Mouse (Mus musculus) midbrain, embryonic 14.5 days (tissue): ENCODE measurements at regions not wholly inside any gene's neighbourhood (a gene's known extent, or its start where the extent isn't known, plus 50 kb on each side); places are given as distances from the start of the nearest gene placed in this dataset.

Experiments
- ATAC-seq: fragments of 200-750 bp; cut with Nextera tagmentation; 2 replicates; pipeline ENCODE4 v1.8.0; 2017; ENCODE audit warnings: moderate number of reproducible peaks, moderate library complexity; ENCODE audit not compliant: low FRiP score, low TSS enrichment
- DNase-seq: peaks from one replicate; pipeline ENCODE4 v3.0.0-alpha.2; 2015
- H3K27ac ChIP-seq: fragments of 300-500 bp; sonication (generic); replicated peaks from 2 replicates; pipeline ENCODE4 v1.5.1; 2014; ENCODE audit warnings: mild to moderate bottlenecking, low read depth, low read length, moderate library complexity
- H3K27me3 ChIP-seq: fragments of 300-500 bp; sonication (generic); 2 replicates; pipeline ENCODE4 v1.6.1; 2014; ENCODE audit warnings: low read length, control low read depth, mixed read lengths; ENCODE audit not compliant: control insufficient read depth, insufficient read depth
- H3K36me3 ChIP-seq: fragments of 300-500 bp; sonication (generic); 2 replicates; pipeline ENCODE4 v1.6.1; 2014; ENCODE audit warnings: low read length, control low read depth; ENCODE audit not compliant: control insufficient read depth, insufficient read depth
- H3K4me1 ChIP-seq: fragments of 300-500 bp; sonication (generic); 2 replicates; pipeline ENCODE4 v1.6.1; 2014; ENCODE audit warnings: mild to moderate bottlenecking, antibody characterized with exemption, low read length, control low read depth; ENCODE audit not compliant: control insufficient read depth, insufficient read depth
- H3K4me2 ChIP-seq: fragments of 300-500 bp; sonication (generic); 2 replicates; pipeline ENCODE4 v1.6.1; 2014; ENCODE audit warnings: mild to moderate bottlenecking, low read length, moderate library complexity
- H3K4me3 ChIP-seq: fragments of 300-500 bp; sonication (generic); replicated peaks from 2 replicates; pipeline ENCODE4 v1.5.1; 2014; ENCODE audit warnings: low read depth, low read length
- H3K9ac ChIP-seq: fragments of 300-500 bp; sonication (generic); replicated peaks from 2 replicates; pipeline ENCODE4 v1.6.1; 2014; ENCODE audit warnings: mild to moderate bottlenecking, low read length, moderate library complexity
- H3K9me3 ChIP-seq: fragments of 300-500 bp; sonication (generic); 2 replicates; pipeline ENCODE4 v1.6.1; 2016; ENCODE audit warnings: low read length, control low read depth, mixed read lengths; ENCODE audit not compliant: control insufficient read depth
- WGBS: fragments of 180-500 bp; shearing (Covaris S2); extraction: QIAGEN DNeasy Blood & Tissue Kit; methylation state at CpG from one replicate; pipeline ENCODE4 v1.1.7; 2014; 5-methylcytosine and 5-hydroxymethylcytosine counted together

GRCm38 (mm10) chr6:116914073-116914472, 197.4 kb upstream of the Tmem72 start:
- H3K4me2 ChIP-seq, result no peak overlapping the region
- H3K27me3 ChIP-seq, result no peaks in the 10 kb centered on the region
- H3K4me3 ChIP-seq, result no peak overlapping the region
- H3K27ac ChIP-seq, result no peak overlapping the region
- 64% methylated on average over 1 of the region's 1 CpGs for WGBS
- ATAC-seq (no peak), DNase-seq (no peak)
- H3K4me1 ChIP-seq, result no peaks in the 10 kb centered on the region
- no peak overlapping the region for H3K9ac ChIP-seq
- H3K9me3 ChIP-seq, result no peaks in the 10 kb centered on the region
- H3K36me3 ChIP-seq, result no peaks in the 10 kb centered on the region

- H3K9ac ChIP-seq, result no peak overlapping the region
- H3K4me3 ChIP-seq, result no peak overlapping the region
- no peaks in the 10 kb centered on the region for H3K4me1 ChIP-seq
- 83% methylated on average over 3 of the region's 3 CpGs for WGBS
- no peaks in the 10 kb centered on the region for H3K36me3 ChIP-seq
- no peaks in the 10 kb centered on the region for H3K27me3 ChIP-seq
- H3K9me3 ChIP-seq, result no peaks in the 10 kb centered on the region
- H3K27ac ChIP-seq, result no peak overlapping the region
- H3K4me2 ChIP-seq, result no peak overlapping the region
- DNase-seq (no peak), ATAC-seq (no peak)
Observed at GRCm38 (mm10) chr6:116935024-116935423, 218.3 kb upstream of the Tmem72 start.

DNA sequence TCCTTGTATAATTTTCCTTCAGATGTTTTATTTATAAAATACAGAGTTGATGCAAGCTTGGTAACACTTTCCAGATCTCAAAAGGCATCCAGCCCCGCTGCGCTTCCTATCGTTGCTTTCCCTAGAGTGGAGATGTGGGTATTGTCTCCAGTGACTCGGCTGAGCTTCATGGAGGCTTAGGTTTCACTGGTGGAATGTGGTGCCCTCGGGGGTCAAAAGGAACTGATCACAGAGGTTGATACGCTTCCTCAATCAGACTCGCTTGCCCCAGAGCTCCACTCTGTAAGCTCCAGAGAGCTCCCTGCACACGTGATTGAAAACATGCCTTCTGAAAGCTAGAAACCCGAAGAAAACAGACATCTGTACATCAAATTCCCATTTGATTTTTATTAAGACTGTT, 224.9 kb upstream of the Tmem72 start:
- no peaks in the 10 kb centered on the region for H3K27me3 ChIP-seq
- H3K9me3 ChIP-seq, result no peaks in the 10 kb centered on the region
- H3K4me1 ChIP-seq, result no peaks in the 10 kb centered on the region
- WGBS, result 62% methylated on average over 9 of the region's 9 CpGs
- DNase-seq, result no peak
- no peak overlapping the region for H3K9ac ChIP-seq
- no peak for ATAC-seq
- H3K4me2 ChIP-seq, result no peak overlapping the region
- H3K36me3 ChIP-seq, result no peaks in the 10 kb centered on the region
- H3K27ac ChIP-seq, result no peak overlapping the region
- no peak overlapping the region for H3K4me3 ChIP-seq

GRCm38 (mm10) chr6:116942696-116943095, 225.6 kb upstream of the Cxcl12 start:
- Histone ChIP-seq H3K9me3 (no peaks in the 10 kb centered on the region), H3K4me1 (no peaks in the 10 kb centered on the region), H3K27me3 (no peaks in the 10 kb centered on the region), H3K27ac (no peak overlapping the region), H3K4me3 (no peak overlapping the region), H3K36me3 (no peaks in the 10 kb centered on the region), H3K4me2 (no peak overlapping the region), H3K9ac (no peak overlapping the region)
- 91% methylated on average over 8 of the region's 8 CpGs for WGBS
- no peak for ATAC-seq
- no peak for DNase-seq

DNA sequence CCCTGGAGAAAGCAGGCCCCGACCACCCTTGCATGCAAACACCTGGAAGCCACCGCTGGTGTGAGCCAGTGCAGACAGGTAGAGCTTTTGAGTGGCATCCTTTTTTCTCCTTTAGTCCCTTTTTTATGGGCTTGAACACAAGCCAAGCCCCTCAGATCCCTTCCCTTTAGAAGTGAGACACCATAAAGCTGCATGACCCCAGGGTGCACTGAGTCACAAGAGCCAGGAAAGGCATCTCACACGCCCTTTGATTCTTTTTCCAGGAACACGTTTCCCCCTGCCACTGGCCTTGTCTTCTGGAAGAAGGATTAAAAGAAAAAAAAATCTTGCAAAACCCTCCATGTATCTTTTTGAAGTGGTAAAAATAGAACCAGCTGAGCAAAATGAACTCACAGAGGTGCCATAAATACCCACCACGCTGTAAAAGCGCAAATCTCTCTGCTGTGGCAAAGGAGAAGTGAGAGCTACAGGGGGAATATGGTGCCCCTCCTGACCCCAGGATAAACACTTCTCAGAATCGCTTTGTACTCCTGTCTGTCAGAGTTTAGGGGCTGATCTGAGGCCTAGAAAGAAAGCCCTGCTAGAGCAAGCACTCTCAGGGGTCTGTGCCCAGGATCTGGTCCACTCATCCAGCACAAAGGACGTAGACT, 222.1 kb upstream of the Cxcl12 start:
- H3K27ac ChIP-seq, result no peak overlapping the region
- no peak for ATAC-seq

DNA sequence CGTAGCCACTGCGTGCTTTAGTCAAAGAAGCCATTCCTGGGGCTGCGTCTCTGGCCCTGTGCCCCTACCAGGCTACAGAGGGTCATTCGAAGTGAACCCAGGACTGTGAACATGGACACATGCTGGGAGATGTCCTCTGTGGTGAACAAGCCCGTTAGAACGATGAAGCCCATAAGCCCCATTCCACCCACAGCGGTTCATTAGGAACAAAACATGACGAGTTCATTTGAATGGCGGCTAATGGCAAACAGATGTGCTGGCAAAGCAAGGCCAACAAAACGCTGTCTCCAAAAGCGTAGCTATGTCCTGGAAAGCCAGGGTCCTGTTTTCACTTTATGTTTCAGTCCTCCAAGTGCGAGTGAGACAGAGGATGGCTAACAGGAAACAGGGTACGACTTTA, 208.7 kb upstream of the Cxcl12 start:
- Histone ChIP-seq H3K27me3 (no peaks in the 10 kb centered on the region), H3K4me1 (no peaks in the 10 kb centered on the region), H3K27ac (no peak overlapping the region), H3K4me2 (no peak overlapping the region), H3K9ac (no peak overlapping the region), H3K36me3 (no peaks in the 10 kb centered on the region), H3K4me3 (no peak overlapping the region), H3K9me3 (no peaks in the 10 kb centered on the region)
- 85% methylated on average over 13 of the region's 13 CpGs for WGBS
- DNase-seq (no peak), ATAC-seq (no peak)

More for the DNA sequence above, 222.1 kb upstream of the Cxcl12 start:
- Histone ChIP-seq H3K9me3 (no peaks in the 10 kb centered on the region), H3K9ac (no peak overlapping the region), H3K4me3 (no peak overlapping the region), H3K36me3 (no peaks in the 10 kb centered on the region), H3K4me2 (no peak overlapping the region), H3K27me3 (no peaks in the 10 kb centered on the region), H3K4me1 (no peaks in the 10 kb centered on the region)
- peak; percentile 24 for DNase-seq
- 18% methylated on average over 8 of the region's 8 CpGs for WGBS

GRCm38 (mm10) chr6:116960641-116961040, 207.7 kb upstream of the Cxcl12 start:
- WGBS, result 81% methylated on average over 3 of the region's 3 CpGs
- no peak overlapping the region for H3K4me2 ChIP-seq
- no peak overlapping the region for H3K27ac ChIP-seq
- H3K27me3 ChIP-seq, result no peaks in the 10 kb centered on the region
- H3K4me1 ChIP-seq, result no peaks in the 10 kb centered on the region
- H3K36me3 ChIP-seq, result no peaks in the 10 kb centered on the region
- no peak overlapping the region for H3K4me3 ChIP-seq
- H3K9me3 ChIP-seq, result no peaks in the 10 kb centered on the region
- DNase-seq, result no peak
- ATAC-seq, result no peak
- H3K9ac ChIP-seq, result no peak overlapping the region

GRCm38 (mm10) chr6:116966436-116966835, 201.9 kb upstream of the Cxcl12 start:
- no peak overlapping the region for H3K9ac ChIP-seq
- WGBS, result 27% methylated on average over 3 of the region's 3 CpGs
- peak; percentile 40 for DNase-seq

DNA sequence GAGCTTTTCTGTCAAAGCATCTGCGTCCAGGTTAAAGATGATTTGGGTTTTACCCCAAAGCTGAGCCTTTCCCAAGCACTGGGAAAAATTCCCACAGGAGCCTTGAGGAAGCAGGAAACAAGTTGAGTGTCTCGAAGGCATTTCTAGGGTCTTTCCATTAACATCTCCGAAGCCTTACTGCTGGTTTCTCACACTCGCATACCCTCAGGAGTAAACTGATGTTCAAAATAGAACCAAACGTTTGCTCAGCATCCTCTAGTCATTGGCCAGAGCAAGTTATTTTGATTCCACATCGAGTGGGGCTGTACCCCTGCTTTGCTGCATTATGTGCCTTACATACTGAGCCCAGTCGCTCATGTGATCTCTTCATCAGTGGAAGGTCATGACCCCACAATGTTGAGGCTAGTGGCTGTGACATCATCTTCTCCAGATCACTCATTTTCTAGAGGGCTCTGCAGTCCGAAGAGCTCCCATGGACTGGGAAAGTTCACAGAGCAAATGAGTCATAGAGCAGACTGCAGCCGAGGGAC, 198.9 kb upstream of the Cxcl12 start:
- no peaks in the 10 kb centered on the region for H3K9me3 ChIP-seq
- H3K27ac ChIP-seq, result no peak overlapping the region
- H3K36me3 ChIP-seq, result no peaks in the 10 kb centered on the region
- DNase-seq, result no peak
- H3K9ac ChIP-seq, result no peak overlapping the region
- H3K4me1 ChIP-seq, result no peaks in the 10 kb centered on the region
- WGBS, result 68% methylated on average over 9 of the region's 9 CpGs
- no peak overlapping the region for H3K4me2 ChIP-seq
- ATAC-seq, result no peak
- no peaks in the 10 kb centered on the region for H3K27me3 ChIP-seq
- H3K4me3 ChIP-seq, result no peak overlapping the region

More at GRCm38 (mm10) chr6:116966436-116966835, 201.9 kb upstream of the Cxcl12 start:
- no peaks in the 10 kb centered on the region for H3K9me3 ChIP-seq
- H3K4me1 ChIP-seq, result no peaks in the 10 kb centered on the region
- ATAC-seq, result no peak
- H3K4me2 ChIP-seq, result no peak overlapping the region
- no peaks in the 10 kb centered on the region for H3K36me3 ChIP-seq
- H3K27ac ChIP-seq, result no peak overlapping the region
- no peak overlapping the region for H3K4me3 ChIP-seq
- no peaks in the 10 kb centered on the region for H3K27me3 ChIP-seq
